Mouse (Mus musculus): ENCODE results near the gene Pla2g1b. TPM values are rescaled to one million over a fixed set of nuclear protein-coding genes. Genes with fewer than 3 reads are reported as not detected.

Pla2g1b gene
- polyA plus RNA-seq (2012; fragmentation: generic; extraction: Trizol), result not detected
- long read RNA-seq, experiment 1, result 0 reads
- long read RNA-seq, experiment 2, result 0 reads

DNA sequence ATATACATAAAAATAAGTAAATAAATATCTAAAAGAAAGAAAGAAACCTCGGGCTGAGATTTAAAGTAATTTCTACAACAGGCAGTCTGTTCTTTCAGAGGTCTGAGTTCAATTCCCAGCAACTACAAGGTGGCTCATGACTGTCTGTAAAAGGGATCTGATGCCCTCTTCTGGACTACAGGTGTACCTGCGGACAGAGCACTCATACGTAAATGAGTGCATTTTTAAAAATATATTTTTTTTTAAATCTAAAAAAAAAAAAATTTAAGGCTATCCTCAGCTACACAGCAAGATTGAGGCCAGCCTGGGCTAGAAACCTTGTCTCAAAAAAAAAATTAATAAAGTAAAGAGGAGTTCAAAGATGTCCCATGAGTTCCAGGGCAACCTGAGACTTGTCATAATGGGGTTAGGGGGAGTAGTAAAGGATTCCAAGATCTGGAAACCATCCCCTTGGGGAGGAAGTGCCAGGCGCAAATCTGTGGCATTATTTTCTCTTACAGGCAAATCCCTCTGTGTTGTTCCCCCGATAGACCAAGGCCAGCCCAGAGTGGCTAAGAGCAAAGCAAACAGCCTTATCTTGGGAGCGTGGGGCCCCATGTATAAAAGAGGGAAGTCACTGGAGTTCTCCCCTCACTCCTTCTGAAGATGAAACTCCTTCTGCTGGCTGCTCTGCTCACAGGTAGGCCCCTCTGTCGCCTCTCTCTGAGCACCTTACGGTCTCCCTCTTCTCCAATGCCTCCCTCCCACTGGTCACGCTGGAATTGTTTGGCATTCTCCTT, at the start of gene Pla2g1b:
Gene Pla2g1b (plus strand): TSS at position 621 of the 779 bp plus-strand sequence.
- Histone ChIP-seq H3K79me3 (ENCODE audit: low read depth) (no peaks in the 10 kb centered on the region), H3K79me2 (ENCODE audit: control insufficient read depth, insufficient read depth) (no peaks in the 10 kb centered on the region), H3K4me3 (ENCODE audit: insufficient read depth, poor library complexity, severe bottlenecking) (no peak within 1 kb of the TSS), H3K27me3 (ENCODE audit: control insufficient read depth, insufficient read depth, insufficient read length) (no peaks in the 10 kb centered on the region), H3K36me3 (ENCODE audit: control insufficient read depth, insufficient read depth) (no peaks in the 10 kb centered on the region), H3ac (ENCODE audit: control insufficient read depth, insufficient read length, low read depth) (no peak within 1 kb of the TSS)
- TF ChIP-seq MAX (IDR thresholded peaks at IDR 0.05), result no peak
- no peak for TF ChIP-seq CTCF (IDR thresholded peaks at IDR 0.05; ENCODE audit: control insufficient read depth, insufficient read depth, insufficient read length)
- no peak for TF ChIP-seq MYOD1 (IDR thresholded peaks at IDR 0.05; ENCODE audit: control insufficient read depth, insufficient read length, low read depth)
- TF ChIP-seq USF1 (IDR thresholded peaks at IDR 0.05; ENCODE audit: low read depth), result no peak

- Histone ChIP-seq H3K79me3 (ENCODE audit: low read depth) (no peaks in the 10 kb centered on the region), H3K4me3 (ENCODE audit: insufficient read depth, poor library complexity, severe bottlenecking) (no peak overlapping the region), H3ac (ENCODE audit: control insufficient read depth, insufficient read length, low read depth) (peak overlapping the region; percentile 24), H3K27me3 (ENCODE audit: control insufficient read depth, insufficient read depth, insufficient read length) (peaks cover 54% of the 10 kb centered on the region), H3K36me3 (ENCODE audit: control insufficient read depth, insufficient read depth) (no peaks in the 10 kb centered on the region), H3K79me2 (ENCODE audit: control insufficient read depth, insufficient read depth) (no peaks in the 10 kb centered on the region)
- no peak for TF ChIP-seq MAX (IDR thresholded peaks at IDR 0.05)
- TF ChIP-seq CEBPB (IDR thresholded peaks at IDR 0.05; ENCODE audit: low read depth), result no peak
- no peak for TF ChIP-seq MYOG (IDR thresholded peaks at IDR 0.05; ENCODE audit: control insufficient read depth, extremely low read depth, insufficient read length)
- no peak for TF ChIP-seq FOSL1 (IDR thresholded peaks at IDR 0.05; ENCODE audit: insufficient read depth, low read length, poor library complexity, severe bottlenecking)
- TF ChIP-seq CTCF (IDR thresholded peaks at IDR 0.05; ENCODE audit: control insufficient read depth, insufficient read depth, insufficient read length), result no peak
Observed at GRCm38 (mm10) chr5:115428831-115429358, 37.2 kb upstream of the Pla2g1b start.

DNA sequence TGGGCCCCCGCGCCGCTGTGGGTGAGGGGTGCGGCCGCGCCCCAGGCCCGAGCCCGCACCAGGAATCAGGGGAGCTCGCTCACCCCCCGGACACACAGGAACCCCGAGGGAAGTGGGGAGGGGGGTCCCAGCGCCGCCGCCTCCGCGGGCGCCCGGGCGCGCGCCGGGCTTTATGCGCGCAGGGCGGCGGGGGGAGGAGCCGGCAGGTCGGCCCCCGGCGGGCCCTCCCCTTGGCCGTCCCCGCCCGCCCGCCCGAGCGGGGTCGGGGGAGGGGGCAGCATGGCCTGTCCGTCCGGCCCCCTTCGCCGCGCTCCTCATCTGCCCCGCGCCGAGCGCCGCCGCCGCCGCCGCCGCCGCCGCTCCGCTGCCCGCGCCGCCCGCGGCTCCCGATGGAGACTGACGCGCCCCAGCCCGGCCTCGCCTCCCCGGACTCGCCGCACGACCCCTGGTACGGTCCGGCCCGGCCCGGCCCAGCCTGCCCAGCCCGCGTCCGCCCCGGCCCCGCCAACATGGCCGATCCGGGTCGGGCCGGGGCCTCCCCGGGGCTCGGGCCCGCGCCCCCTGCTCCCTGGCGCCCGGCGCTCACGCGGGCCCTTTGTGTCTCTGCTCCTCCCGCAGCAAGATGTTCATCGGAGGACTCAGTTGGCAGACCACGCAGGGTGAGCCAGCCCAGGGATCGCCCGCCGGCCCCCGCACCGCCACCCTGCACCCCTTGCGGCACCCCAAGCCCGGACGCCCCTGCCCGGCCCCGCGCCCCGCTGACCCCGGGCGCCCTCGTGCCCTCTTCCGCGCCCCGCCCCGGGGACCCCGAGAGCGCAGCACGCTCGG, 36.5 kb upstream of the Pla2g1b start, which contains the start of gene Msi1:
Gene Msi1 (plus strand): TSS at position 241 of the 828 bp plus-strand sequence.
- TF ChIP-seq MYOG (IDR thresholded peaks at IDR 0.05; ENCODE audit: control insufficient read depth, extremely low read depth, insufficient read length) (no peak), MYOD1 (IDR thresholded peaks at IDR 0.05; ENCODE audit: control insufficient read depth, insufficient read length, low read depth) (no peak), USF1 (IDR thresholded peaks at IDR 0.05; ENCODE audit: low read depth) (no peak), FOSL1 (IDR thresholded peaks at IDR 0.05; ENCODE audit: insufficient read depth, low read length, poor library complexity, severe bottlenecking) (no peak), CTCF (IDR thresholded peaks at IDR 0.05; ENCODE audit: control insufficient read depth, insufficient read depth, insufficient read length) (no peak), CEBPB (IDR thresholded peaks at IDR 0.05; ENCODE audit: low read depth) (no peak), MAX (IDR thresholded peaks at IDR 0.05) (no peak)
- Histone ChIP-seq H3K79me2 (ENCODE audit: control insufficient read depth, insufficient read depth) (no peaks in the 10 kb centered on the region), H3ac (ENCODE audit: control insufficient read depth, insufficient read length, low read depth) (peak within 1 kb of the TSS; percentile 59), H3K27me3 (ENCODE audit: control insufficient read depth, insufficient read depth, insufficient read length) (peaks cover 51% of the 10 kb centered on the region), H3K4me3 (ENCODE audit: insufficient read depth, poor library complexity, severe bottlenecking) (no peak within 1 kb of the TSS), H3K36me3 (ENCODE audit: control insufficient read depth, insufficient read depth) (no peaks in the 10 kb centered on the region), H3K79me3 (ENCODE audit: low read depth) (no peaks in the 10 kb centered on the region)

GRCm38 (mm10) chr5:115430187-115430960, 35.7 kb upstream of the Pla2g1b start:
- H3K27me3 ChIP-seq (ENCODE audit: control insufficient read depth, insufficient read depth, insufficient read length), result peaks cover 47% of the 10 kb centered on the region
- no peak for TF ChIP-seq MAX (IDR thresholded peaks at IDR 0.05)
- no peak for TF ChIP-seq MYOG (IDR thresholded peaks at IDR 0.05; ENCODE audit: control insufficient read depth, extremely low read depth, insufficient read length)
- TF ChIP-seq USF1 (IDR thresholded peaks at IDR 0.05; ENCODE audit: low read depth), result no peak
- TF ChIP-seq MYOD1 (IDR thresholded peaks at IDR 0.05; ENCODE audit: control insufficient read depth, insufficient read length, low read depth), result no peak
- no peak for TF ChIP-seq CEBPB (IDR thresholded peaks at IDR 0.05; ENCODE audit: low read depth)
- TF ChIP-seq FOSL1 (IDR thresholded peaks at IDR 0.05; ENCODE audit: insufficient read depth, low read length, poor library complexity, severe bottlenecking), result no peak
- no peak for TF ChIP-seq CTCF (IDR thresholded peaks at IDR 0.05; ENCODE audit: control insufficient read depth, insufficient read depth, insufficient read length)

More at GRCm38 (mm10) chr5:115430187-115430960, 35.7 kb upstream of the Pla2g1b start:
- Histone ChIP-seq H3K79me3 (ENCODE audit: low read depth) (no peaks in the 10 kb centered on the region), H3ac (ENCODE audit: control insufficient read depth, insufficient read length, low read depth) (peak overlapping the region; percentile 44), H3K36me3 (ENCODE audit: control insufficient read depth, insufficient read depth) (no peaks in the 10 kb centered on the region), H3K79me2 (ENCODE audit: control insufficient read depth, insufficient read depth) (no peaks in the 10 kb centered on the region), H3K4me3 (ENCODE audit: insufficient read depth, poor library complexity, severe bottlenecking) (no peak overlapping the region)
